Mouse (Mus musculus): ENCODE measurements around the gene Aox2. TPM values are rescaled to one million over a fixed set of nuclear protein-coding genes. Genes with fewer than 3 reads are reported as not detected.

Gene Aox2
- polyA plus RNA-seq, 1 experiment: 0.01 TPM

GRCm38 (mm10) chr1:58238961-58239360, 39.2 kb upstream of the Aox2 start:
- no peaks in the 10 kb centered on the region for H3K27me3 ChIP-seq (ENCODE audit: control insufficient read depth, insufficient read depth, low read length)
- H3K27ac ChIP-seq (ENCODE audit: insufficient read depth, low read depth, low read length): no peak overlapping the region
- H3K4me3 ChIP-seq (ENCODE audit: low read depth, low read length): no peak overlapping the region
- no peaks in the 10 kb centered on the region for H3K36me3 ChIP-seq (ENCODE audit: control insufficient read depth, insufficient read depth, low read length)
- TF ChIP-seq POLR2A (IDR thresholded peaks at IDR 0.05; ENCODE audit: low read depth, low read length) (no peak), CTCF (IDR thresholded peaks at IDR 0.05; ENCODE audit: extremely low read depth, insufficient read length, insufficient replicate concordance, low read depth, low read length) (no peak)
- peaks cover 10% of the 10 kb centered on the region; the same call in 1 of the 2 replicates for H3K4me1 ChIP-seq (ENCODE audit: control insufficient read depth, insufficient read depth, insufficient read length, low read length)
- WGBS: 93% methylated on average over 9 of the region's 9 CpGs

- TF ChIP-seq POLR2A (IDR thresholded peaks at IDR 0.05; ENCODE audit: low read depth, low read length) (no peak), CTCF (IDR thresholded peaks at IDR 0.05; ENCODE audit: extremely low read depth, insufficient read length, insufficient replicate concordance, low read depth, low read length) (no peak)
- Histone ChIP-seq H3K27me3 (ENCODE audit: control insufficient read depth, insufficient read depth, low read length) (no peaks in the 10 kb centered on the region), H3K36me3 (ENCODE audit: control insufficient read depth, insufficient read depth, low read length) (no peaks in the 10 kb centered on the region), H3K27ac (ENCODE audit: insufficient read depth, low read depth, low read length) (no peak overlapping the region), H3K4me3 (ENCODE audit: low read depth, low read length) (no peak overlapping the region), H3K4me1 (ENCODE audit: control insufficient read depth, insufficient read depth, insufficient read length, low read length) (peaks cover 10% of the 10 kb centered on the region; the same call in 1 of the 2 replicates)
- 66% methylated on average over 6 of the region's 6 CpGs for WGBS
These were observed 37.8 kb upstream of the Aox2 start for GRCm38 (mm10) chr1:58240347-58240746.

- Histone ChIP-seq H3K4me3 (ENCODE audit: low read depth, low read length) (no peak overlapping the region), H3K27me3 (ENCODE audit: control insufficient read depth, insufficient read depth, low read length) (no peaks in the 10 kb centered on the region), H3K27ac (ENCODE audit: insufficient read depth, low read depth, low read length) (no peak overlapping the region), H3K36me3 (ENCODE audit: control insufficient read depth, insufficient read depth, low read length) (no peaks in the 10 kb centered on the region), H3K4me1 (ENCODE audit: control insufficient read depth, insufficient read depth, insufficient read length, low read length) (no peaks in the 10 kb centered on the region)
- no peak for TF ChIP-seq POLR2A (IDR thresholded peaks at IDR 0.05; ENCODE audit: low read depth, low read length)
- no peak for TF ChIP-seq CTCF (IDR thresholded peaks at IDR 0.05; ENCODE audit: extremely low read depth, insufficient read length, insufficient replicate concordance, low read depth, low read length)
- 61% methylated on average over 3 of the region's 3 CpGs for WGBS
These were observed 33.6 kb upstream of the Aox2 start for GRCm38 (mm10) chr1:58244487-58244886.

- H3K27ac ChIP-seq (ENCODE audit: insufficient read depth, low read depth, low read length): no peak overlapping the region
- no peak for TF ChIP-seq POLR2A (IDR thresholded peaks at IDR 0.05; ENCODE audit: low read depth, low read length)
- WGBS: 31% methylated on average over 1 of the region's 1 CpGs
- no peaks in the 10 kb centered on the region for H3K27me3 ChIP-seq (ENCODE audit: control insufficient read depth, insufficient read depth, low read length)
- H3K4me1 ChIP-seq (ENCODE audit: control insufficient read depth, insufficient read depth, insufficient read length, low read length): no peaks in the 10 kb centered on the region
- no peaks in the 10 kb centered on the region for H3K36me3 ChIP-seq (ENCODE audit: control insufficient read depth, insufficient read depth, low read length)
- H3K4me3 ChIP-seq (ENCODE audit: low read depth, low read length): no peak overlapping the region
These were observed 29.6 kb upstream of the Aox2 start for GRCm38 (mm10) chr1:58248518-58248917.

GRCm38 (mm10) chr1:58253466-58253865, 24.7 kb upstream of the Aox2 start:
- TF ChIP-seq CTCF (IDR thresholded peaks at IDR 0.05; ENCODE audit: extremely low read depth, insufficient read length, insufficient replicate concordance, low read depth, low read length) (no peak), POLR2A (IDR thresholded peaks at IDR 0.05; ENCODE audit: low read depth, low read length) (no peak)
- no peak overlapping the region for H3K4me3 ChIP-seq (ENCODE audit: low read depth, low read length)
- no peaks in the 10 kb centered on the region for H3K4me1 ChIP-seq (ENCODE audit: control insufficient read depth, insufficient read depth, insufficient read length, low read length)
- 72% methylated on average over 11 of the region's 11 CpGs for WGBS
- H3K27ac ChIP-seq (ENCODE audit: insufficient read depth, low read depth, low read length): no peak overlapping the region
- no peaks in the 10 kb centered on the region for H3K27me3 ChIP-seq (ENCODE audit: control insufficient read depth, insufficient read depth, low read length)
- H3K36me3 ChIP-seq (ENCODE audit: control insufficient read depth, insufficient read depth, low read length): no peaks in the 10 kb centered on the region

- Histone ChIP-seq H3K4me1 (ENCODE audit: control insufficient read depth, insufficient read depth, insufficient read length, low read length) (no peaks in the 10 kb centered on the region), H3K27ac (ENCODE audit: insufficient read depth, low read depth, low read length) (no peak overlapping the region), H3K27me3 (ENCODE audit: control insufficient read depth, insufficient read depth, low read length) (no peaks in the 10 kb centered on the region), H3K4me3 (ENCODE audit: low read depth, low read length) (no peak overlapping the region), H3K36me3 (ENCODE audit: control insufficient read depth, insufficient read depth, low read length) (no peaks in the 10 kb centered on the region)
- no peak for TF ChIP-seq POLR2A (IDR thresholded peaks at IDR 0.05; ENCODE audit: low read depth, low read length)
- no peak for TF ChIP-seq CTCF (IDR thresholded peaks at IDR 0.05; ENCODE audit: extremely low read depth, insufficient read length, insufficient replicate concordance, low read depth, low read length)
- 76% methylated on average over 10 of the region's 10 CpGs for WGBS
These were observed 20.7 kb upstream of the Aox2 start for GRCm38 (mm10) chr1:58257195-58257991.

- WGBS: 42% methylated on average over 3 of the region's 3 CpGs
- Histone ChIP-seq H3K4me1 (ENCODE audit: control insufficient read depth, insufficient read depth, insufficient read length, low read length) (no peaks in the 10 kb centered on the region), H3K36me3 (ENCODE audit: control insufficient read depth, insufficient read depth, low read length) (no peaks in the 10 kb centered on the region), H3K4me3 (ENCODE audit: low read depth, low read length) (no peak overlapping the region), H3K27ac (ENCODE audit: insufficient read depth, low read depth, low read length) (no peak overlapping the region), H3K27me3 (ENCODE audit: control insufficient read depth, insufficient read depth, low read length) (no peaks in the 10 kb centered on the region)
- TF ChIP-seq POLR2A (IDR thresholded peaks at IDR 0.05; ENCODE audit: low read depth, low read length) (no peak), CTCF (IDR thresholded peaks at IDR 0.05; ENCODE audit: extremely low read depth, insufficient read length, insufficient replicate concordance, low read depth, low read length) (no peak)
These were observed 17.8 kb upstream of the Aox2 start for GRCm38 (mm10) chr1:58260311-58260710.
